Mouse (Mus musculus): ENCODE data around the gene Fosb.

The Fosb gene

DNA sequence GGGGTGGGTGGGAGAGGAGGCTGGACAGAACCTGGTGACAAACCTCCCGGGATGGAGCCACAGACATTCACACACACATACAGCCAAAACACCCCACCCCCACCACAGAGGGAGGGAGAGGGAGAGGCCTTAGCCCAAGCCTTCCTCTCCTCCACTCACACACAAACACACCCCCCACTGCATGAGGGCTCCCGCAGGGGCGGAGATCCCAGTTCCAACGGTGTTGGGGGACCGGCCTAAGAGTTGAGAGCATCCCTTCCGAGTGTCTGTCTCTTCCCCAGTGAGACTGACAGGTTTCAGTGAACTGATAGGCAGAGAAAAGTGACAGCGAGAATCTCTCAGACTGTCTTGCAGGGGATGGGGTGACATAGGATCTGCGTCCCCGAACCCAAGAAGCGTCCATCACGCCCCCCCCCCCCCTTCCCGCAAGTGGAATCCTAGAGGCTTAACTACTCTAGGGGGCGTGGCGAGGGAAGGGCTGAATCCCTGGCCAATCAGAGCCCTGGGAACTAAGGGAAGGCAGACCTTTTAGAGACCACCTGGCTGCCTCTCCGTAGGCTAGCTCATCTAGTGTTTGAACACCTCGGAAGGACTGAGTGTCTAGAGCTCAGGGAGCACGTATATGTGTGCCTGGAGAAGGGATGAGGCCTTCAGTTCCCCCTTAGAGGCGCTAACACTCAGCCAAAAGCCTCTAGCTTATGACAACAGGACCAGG lies 2.0 kb downstream of the Fosb start:
- no peak for DNase-seq (ENCODE audit: extremely low read depth, low read depth, low spot score)

DNA sequence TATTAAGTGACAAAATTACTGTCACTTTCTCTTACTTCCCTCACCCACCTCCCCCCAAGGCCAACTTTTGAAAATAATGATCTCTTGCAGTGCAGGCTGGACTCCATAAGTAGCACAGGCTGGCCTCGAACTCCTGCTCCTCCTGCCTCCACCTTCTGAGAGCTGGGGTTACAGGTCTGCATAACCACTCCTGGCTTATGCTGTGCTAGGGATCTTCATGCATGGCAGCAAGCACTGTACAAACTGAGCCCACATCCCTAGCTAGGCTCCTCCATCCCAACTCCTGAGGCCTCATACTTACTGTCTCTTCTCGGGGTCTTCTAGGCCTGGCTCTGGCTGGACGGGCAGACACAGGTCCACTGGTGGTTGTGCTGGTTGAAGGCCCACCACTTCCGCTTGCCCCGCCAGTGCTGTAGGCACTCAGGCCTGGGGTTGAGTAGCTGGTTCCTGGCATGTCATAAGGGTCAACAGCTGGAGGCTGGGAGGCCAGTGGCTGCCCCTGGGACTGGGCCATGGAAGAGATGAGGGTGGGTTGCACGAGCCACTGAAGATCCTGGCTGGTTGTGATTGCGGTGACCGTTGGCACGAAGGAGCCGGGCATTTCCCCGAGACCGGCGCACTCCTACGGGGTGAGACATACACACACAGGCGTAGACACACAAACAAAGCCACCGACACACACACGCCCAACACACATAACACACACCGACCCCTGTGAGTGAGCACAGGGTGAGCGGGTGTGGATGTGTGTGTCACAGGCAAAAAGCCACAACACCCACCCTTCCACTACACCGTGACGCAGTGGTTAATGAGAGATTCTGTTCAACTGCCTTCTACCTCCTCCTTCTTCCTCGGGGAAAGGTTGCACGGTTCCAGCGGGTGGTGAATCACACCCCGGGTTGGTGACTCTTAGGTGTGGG lies 2.8 kb downstream of the Fosb start:
- no peak for DNase-seq (ENCODE audit: extremely low read depth, low read depth, low spot score)

DNA sequence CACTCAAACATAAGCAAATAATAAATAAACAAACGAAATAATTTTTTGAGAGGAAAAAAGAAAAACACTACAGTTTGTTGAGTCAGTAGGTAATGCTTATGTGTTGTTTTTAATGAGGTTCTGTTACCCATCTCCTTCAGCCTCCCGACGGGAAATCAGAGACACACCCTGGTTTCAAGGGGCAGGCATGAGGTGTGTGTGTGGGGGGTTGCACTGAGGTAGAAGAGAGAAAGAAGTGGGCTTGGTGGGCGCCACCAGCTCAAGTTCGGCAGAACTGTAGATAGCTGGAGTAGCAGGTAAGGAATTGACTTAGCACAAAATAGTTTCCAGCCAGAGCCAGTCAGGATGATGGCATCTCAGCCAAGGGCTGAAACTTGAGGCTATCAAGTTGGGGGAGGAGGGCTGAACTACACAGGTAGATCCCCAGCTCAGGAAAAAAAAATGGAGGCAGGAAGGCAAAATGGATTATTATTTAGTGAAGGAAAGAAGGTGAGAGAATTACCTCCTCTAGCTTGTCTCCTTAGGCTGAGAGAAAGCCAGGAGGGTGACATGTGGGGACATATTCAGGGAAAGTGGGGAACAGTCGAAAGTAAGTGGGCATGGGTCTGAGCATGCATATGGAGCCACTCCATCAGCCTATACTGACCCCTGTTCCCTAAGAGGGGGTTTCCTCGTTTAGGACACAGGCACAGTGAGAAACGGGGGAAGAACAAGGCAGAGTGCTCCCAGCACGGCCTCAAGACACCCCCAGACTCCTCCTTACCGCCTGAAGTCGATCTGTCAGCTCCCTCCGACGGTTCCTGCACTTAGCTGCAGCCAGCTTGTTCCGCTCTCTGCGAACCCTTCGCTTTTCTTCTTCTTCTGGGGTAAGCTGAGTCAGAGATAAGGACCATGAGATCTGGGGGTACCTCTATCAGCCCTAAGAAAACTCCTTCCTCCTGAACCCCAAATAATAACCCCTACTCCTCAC lies 3.8 kb downstream of the Fosb start:
- DNase-seq (ENCODE audit: extremely low read depth, low read depth, low spot score): no peak

DNA sequence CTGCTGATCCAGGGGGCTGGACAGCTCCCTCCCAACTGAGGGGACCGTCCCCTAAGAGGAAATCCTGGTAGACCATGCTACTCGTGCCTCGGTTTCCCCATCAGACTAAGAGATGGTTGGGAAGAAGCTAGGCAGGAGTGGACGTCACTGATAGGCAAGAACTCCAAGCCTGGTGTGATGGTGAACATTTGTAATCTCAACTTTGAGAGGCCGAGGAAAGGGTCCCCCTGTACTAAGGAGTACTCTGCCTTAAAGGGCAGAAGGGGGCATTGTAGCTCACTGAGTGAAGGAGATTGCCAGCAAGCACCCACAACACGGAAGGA lies 4.5 kb downstream of the Fosb start:
- no peak for DNase-seq (ENCODE audit: extremely low read depth, low read depth, low spot score)

DNA sequence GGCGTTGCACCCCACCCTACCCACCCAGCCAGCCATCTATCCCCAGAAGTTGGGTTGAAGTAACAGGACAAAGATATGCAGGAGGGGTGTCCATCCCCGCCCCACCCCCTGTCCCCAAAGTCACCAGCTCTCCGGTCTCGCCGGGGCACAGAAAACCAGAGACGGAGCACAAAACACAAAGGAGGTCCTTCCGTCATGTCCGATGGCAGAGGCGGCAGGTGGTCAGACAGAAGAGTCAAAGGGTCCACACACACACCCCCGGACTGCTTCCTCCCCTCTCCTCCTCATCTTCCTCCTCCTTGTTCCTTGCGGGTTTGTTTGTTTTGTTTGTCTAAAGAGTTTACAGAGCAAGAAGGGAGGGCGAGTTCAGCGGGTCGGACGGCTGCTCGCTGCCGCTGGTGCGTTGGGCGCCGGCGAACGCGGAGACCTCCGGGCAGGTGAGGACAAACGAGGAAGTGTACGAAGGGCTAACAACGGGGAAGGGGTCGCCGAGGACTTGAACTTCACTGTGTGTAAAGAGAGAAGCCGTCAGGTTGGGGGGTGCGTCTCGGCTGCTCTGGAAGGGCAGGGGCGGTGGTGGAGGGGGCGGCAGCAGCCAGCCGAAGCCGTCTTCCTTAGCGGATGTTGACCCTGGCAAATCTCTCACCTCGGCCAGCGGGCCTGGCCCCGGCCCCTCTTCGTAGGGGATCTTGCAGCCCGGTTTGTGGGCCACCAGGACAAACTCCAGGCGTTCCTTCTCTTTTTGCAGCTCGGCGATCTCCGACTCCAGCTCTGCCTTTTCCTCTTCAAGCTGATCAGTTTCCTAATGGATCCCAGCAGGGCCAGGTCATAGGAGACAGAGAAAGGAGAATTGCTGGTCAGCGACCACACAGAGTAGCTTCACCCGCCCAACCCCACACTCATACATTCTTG lies 5.1 kb downstream of the Fosb start:
- no peak for DNase-seq (ENCODE audit: extremely low read depth, low read depth, low spot score)

DNA sequence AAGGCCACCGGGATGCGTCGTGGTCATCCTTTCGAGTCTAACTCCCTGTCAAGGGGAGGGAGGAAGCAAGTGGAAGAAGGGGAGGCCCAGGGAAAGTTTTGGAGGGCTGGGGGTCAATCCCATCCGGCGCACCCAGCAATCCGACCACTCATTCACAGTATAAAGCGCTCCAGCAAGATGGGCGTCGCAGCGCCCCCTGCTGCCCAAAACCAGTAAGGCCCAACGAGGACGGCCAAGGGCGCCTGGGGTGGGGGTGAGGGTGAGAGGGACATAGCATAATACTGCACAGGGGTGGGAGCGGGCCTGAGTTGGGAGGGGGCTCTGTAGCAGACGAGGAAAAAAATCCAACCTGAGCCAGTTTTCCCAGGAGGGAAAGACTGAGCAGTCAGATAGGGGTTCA lies 6.1 kb downstream of the Fosb start:
- no peak for DNase-seq (ENCODE audit: extremely low read depth, low read depth, low spot score)

DNA sequence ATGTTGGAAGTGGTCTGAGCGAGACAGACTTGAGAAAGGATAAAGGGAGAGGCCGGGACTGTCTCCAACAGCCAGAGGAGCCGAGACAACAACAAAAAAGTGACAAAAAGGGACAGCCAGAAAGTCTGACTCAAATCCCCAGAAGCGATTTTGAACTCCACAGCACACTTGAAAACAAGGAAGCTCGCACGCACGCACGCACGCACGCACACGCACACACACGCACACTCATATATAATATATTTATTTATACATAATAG lies 6.9 kb downstream of the Fosb start:
- no peak for DNase-seq (ENCODE audit: extremely low read depth, low read depth, low spot score)

DNA sequence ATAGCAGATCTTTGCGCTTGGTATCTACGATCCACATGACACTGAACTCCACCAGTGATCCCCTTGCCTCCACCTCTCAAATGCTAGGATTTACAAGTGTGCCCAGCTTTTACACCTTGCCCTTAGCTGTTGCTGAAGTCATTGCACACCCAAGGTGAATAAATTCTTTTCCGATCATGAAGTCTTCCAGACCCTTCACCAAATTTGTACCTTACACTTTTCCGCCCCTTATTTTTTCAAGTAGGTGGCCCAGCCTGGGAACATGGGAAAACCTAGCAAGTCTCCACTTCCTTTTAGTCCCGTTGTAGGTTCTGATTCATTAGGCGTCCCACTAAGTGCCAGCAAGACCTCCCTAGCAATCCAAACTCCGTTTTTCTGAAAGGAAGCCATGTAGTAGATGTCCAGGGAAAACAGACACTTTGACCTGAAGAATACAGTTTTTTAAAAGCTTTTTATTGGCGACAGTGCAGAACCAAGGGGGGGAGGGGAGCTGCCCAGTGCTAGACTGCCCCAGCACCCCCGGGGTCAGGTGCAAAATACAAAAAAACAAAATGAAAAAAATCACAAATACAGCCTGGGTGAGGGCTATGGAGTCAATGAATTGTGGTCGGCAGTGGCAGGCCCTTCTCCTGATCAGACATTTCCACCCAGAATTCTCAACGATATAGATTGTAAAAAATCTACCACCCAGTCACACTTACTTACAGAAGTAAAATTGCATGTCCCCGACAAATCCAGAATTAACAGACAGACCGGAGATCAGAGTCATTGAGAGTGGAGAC lies 7.4 kb downstream of the Fosb start:
- DNase-seq (ENCODE audit: extremely low read depth, low read depth, low spot score): no peak

DNA sequence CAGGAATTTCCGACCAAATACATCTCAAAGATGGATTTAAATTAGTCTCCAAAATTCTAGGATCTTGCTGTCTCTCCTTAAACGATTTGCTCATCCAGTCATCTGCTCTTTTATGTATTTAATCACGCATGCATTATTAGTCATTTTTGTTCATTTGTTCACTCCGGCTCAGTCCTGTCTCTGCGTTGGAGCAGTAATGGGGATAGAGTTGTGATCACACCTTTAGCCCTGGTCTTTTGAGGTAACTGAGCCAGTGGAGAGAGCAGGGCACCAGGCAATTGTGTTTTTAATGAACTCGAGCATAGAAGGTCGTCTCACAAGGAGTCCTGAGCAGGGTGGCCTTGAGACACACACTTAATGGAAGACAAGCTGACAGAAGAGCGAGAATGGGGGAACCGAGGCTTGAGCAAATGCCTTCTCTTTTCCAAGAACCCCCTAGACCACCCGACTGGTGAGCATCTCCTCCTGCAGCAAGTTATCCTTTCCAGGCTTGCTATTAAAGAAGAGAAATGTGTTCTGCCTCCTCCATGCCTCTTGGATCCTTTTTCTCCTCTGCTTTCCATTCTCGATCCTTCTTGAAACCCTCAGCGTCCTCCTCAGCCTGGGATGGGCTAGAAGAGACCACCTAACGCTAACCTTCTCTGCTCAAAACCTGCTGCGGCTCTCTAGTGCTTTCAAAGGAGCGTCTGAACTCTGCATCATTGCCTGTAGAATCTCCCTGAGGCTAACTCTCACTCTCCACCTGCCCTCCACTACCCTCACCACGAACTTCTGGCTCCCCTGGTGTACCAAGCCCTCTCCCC lies 8.2 kb downstream of the Fosb start:
- no peak for DNase-seq (ENCODE audit: extremely low read depth, low read depth, low spot score)

DNA sequence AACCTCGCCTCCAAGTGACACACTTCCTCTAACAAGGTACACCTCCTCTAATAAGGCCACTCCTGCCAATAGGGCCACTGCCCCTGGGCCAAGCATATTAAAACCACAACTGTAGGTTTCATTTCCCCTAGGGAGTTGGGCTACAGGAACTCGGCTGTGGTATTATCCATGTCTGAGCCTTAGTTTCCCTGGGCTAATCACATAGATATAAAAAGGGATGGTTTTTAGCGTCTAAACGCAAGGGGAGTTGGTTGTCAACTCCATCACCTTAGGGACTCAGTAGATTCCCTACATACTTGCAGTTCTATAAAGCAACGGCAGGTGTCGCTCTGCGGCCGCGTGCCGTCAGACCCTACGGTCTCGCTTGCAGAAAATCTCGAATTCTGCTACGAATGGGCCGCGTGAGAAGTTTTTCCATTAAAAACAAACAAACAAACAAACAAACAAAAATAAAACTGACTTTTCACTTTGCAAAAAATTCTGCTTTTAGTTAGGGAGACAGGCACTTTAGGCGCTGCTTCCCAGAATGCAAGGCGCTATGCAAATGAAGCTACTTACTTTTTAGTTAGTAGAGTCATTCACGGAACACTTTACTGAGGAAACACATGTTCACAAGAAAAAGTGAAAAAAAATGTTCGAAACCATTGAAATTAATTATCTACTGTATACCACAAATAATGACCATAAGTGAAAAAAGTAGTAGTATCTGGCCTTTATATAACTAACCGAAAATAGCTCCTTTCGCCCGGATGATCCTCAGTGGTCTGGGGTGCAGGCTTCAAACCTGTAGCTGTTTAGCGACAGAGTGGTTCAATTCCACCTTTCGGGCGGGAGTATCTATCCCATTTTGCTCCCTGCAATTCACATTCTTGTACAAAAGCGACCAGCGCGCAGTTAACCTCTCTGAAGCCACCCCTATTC lies 9.1 kb downstream of the Fosb start:
- DNase-seq (ENCODE audit: extremely low read depth, low read depth, low spot score): no peak

DNA sequence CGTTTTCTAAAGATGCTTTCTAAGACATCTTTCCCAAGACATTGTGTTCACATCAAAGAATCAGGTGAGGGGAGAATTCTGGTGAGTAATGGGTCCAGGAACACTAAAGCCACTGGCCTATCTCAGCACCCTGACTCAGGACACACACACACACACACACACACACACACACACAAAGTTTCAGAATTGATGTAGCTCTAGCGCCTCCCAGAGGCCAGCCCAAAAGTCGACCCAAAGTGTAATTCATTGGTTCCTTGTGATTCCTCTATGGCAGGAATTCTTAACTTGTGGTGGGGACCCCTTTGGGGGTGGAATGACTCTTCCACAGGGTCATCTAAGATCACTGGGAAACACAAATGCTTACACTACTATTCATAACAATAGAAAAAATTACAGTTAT lies 10.7 kb downstream of the Fosb start:
- no peak for DNase-seq (ENCODE audit: extremely low read depth, low read depth, low spot score)

DNA sequence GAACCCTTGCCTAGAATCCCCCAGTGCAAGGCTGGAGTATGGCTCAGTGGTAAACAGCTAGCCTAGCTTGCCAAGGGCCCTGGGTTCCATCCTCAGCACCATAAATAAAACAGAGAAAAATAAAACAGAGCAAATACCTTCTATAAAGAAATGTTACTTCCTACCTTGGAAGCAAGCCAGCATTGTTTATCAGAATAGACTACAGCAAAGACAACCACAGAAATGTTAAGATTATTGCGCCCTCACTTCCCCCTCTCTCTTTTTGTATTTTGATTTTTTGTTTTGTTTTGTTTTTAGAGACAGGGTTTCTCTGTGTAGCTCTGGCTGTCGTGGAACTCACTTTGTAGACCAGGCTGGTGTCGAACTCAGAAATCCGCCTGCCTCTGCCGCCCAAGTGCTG lies 12.1 kb downstream of the Fosb start:
- DNase-seq (ENCODE audit: extremely low read depth, low read depth, low spot score): no peak

DNA sequence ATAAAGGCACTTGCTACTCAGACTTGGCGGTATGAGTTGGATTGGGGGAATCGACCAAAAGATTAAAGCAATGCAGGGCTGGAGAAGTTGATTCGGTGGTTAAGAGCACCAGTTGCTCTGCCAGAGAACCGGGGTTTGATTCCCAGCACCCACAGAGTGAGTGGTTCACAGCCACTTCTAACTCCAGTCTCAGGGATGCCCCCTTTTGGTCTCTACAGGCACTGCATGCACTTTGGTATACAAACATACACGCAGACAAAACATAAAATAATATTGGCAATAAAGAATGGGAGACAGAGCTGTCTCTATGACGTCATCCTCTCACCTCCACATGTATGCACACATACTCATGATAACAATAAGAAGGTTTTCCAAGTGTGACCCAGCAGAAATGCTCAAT lies 12.8 kb downstream of the Fosb start:
- no peak for DNase-seq (ENCODE audit: extremely low read depth, low read depth, low spot score)

DNA sequence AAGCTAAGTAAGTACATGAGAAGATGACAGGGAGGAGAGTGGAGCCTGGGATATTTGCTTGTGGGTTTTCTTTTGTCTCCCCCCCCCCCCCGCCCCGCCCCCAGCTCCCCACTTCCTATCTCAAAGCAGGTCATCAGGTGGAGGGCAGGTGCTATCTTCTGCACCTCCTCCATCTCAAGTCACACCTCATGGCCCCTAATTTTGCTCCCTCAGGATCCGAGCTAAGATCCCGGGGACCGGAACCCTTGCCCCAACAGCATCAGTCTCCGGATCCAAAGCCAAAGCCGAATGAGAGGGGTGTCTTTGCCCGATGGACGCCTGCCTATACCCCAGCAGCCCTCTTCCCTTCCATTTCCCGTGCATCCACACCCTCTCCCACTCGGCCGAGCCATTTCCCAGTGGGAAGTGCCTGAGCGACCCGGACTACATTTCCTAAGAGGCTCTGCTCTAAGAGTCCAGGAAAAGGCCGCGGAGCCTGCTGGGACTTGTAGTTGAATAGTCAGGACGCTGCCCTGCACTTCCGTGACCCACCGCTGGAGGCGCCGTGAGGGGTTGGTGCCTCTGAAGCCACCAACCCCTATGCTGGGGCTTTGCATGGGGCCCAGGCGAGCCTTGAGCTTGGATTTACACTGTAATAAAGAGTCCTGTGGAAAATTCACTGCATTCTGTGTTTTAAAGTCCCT lies 14.2 kb downstream of the Fosb start:
- no peak for DNase-seq (ENCODE audit: extremely low read depth, low read depth, low spot score)

DNA sequence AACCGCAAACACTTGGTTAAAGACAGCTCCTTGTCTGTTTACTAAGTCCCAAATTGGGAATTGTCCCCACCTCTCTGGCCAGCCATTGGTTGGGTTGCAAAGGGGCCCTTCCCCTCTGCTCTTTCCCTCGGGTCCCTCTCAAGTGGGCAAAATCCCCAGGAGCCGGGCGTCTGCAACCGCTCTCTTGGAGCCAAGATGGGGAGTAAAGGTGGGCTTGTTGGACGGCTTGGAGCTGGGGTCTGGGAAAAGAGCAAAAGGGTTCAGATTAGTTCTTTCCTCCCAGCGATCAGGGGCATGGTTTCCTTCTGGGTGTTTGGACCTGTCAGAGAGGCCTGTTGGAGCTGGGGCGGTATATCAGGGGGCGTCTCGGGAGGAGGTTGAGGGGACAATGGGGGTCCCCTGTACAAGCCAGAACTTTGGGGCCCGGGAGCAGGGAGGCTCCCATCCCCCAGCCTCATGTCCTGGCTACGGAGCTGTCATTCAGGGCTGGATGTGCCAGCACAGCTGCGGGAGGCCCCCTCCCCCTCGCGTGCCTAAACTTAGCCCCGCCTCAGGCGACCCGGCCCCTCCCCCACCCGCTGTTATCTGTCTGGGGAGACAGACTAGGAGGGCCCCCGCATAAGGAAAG lies 18.8 kb downstream of the Fosb start:
- DNase-seq (ENCODE audit: extremely low read depth, low read depth, low spot score): no peak

DNA sequence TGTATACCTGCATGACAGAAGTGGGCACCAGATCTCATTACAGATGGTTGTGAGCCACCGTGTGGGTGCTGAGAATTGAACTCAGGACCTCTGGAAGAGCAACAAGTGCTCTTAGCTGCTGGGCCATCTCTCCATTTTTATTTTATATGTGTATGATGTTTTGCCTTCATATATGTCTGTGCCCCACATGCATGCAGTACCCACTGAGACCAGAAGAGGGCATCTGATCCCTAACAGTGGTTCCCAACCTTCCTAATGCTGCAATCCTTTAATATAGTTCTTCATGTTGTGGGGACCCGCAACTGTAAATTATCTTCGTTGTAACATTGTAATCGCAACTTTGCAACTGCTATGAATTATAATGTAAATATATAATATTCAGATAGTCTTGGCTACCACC lies 25.1 kb downstream of the Fosb start:
- no peak for DNase-seq (ENCODE audit: extremely low read depth, low read depth, low spot score)

DNA sequence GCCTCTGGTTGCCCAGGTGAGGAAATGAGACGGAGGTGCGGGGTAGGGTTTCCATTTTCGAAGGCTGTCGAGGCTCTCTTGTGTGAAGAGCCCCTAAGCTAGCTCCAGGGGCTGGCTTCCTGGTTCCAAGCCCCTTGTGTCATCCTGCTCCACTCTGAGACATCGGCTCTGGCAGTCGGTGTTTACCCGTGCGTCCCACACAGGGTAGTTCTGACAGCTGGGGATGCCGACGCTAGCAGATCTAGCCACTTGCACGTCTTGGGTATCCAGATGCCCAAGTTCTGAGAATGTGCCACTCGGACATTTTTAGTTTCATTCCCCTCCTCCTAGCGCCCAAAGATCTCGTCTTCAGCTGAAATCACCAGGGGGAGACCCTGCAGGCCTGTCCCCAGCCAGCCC lies 26.4 kb downstream of the Fosb start:
- no peak for DNase-seq (ENCODE audit: extremely low read depth, low read depth, low spot score)
